Mouse (Mus musculus) spleen, adult 2 months (tissue): ENCODE data around the gene Itih4.

Experiments used
- CTCF ChIP-seq: fragments of 200-500 bp; IDR thresholded peaks from 2 replicates; pipeline ENCODE4 v1.5.1; 2011; ENCODE audit warnings: mild to moderate bottlenecking, inconsistent platforms; ENCODE audit not compliant: insufficient read depth, insufficient read length, insufficient replicate concordance; ENCODE audit errors: extremely low read depth
- POLR2A ChIP-seq: fragments of 200-500 bp; IDR thresholded peaks from 2 replicates; pipeline ENCODE4 v1.6.1; 2011; ENCODE audit warnings: low read depth, low read length, inconsistent platforms

- TF ChIP-seq POLR2A, result no peak
- TF ChIP-seq CTCF, result no peak
Observed at GRCm38 (mm10) chr14:30843701-30844100, 42.6 kb upstream of the Itih4 start.
